Mouse (Mus musculus): ENCODE measurements at regions not wholly inside any gene's neighbourhood (a gene's known extent, or its start where the extent isn't known, plus 50 kb on each side); places are given as distances from the start of the nearest gene placed in this dataset.

DNA sequence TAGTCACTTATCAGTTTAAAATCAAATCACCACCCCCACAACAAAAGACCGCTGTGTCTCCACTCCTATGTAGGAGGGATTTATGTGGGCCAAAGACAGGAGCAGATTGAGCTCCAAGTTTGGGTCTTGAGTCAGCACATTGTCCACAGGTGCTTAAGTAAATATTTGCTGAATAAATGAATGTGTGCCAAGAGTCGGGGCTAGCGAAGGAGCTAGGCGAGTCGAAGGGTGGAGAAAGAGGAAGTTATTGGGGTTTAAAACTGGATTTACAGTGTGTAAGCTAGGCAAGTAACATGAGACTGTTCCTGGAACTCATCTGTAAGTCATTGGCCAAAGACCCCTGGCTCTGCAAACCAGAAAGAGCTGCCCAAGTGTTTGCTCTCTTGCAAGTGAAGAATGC is 122.9 kb downstream of the Enc1 start:
- TF ChIP-seq EP300 (IDR thresholded peaks at IDR 0.05; ENCODE audit: low read depth) (no peak), CTCF (IDR thresholded peaks at IDR 0.05; ENCODE audit: low read depth) (no peak)
- H3K4me3 ChIP-seq (ENCODE audit: insufficient read depth in 1 of 2, low read depth in 2 of 2, low read length in 2 of 2): no peak overlapping the region
- no peak for DNase-seq (ENCODE audit: low read depth in 3 of 3, low spot score in 3 of 3)
- no peak for ATAC-seq (ENCODE audit: insufficient read depth)
- H3K4me1 ChIP-seq (replicated peaks; ENCODE audit: control insufficient read depth in 2 of 2, insufficient read depth in 2 of 2, low read length in 1 of 2): no peaks in the 10 kb centered on the region
- 29% methylated on average over 5 of the region's 5 CpGs for WGBS (ENCODE audit: insufficient replicate concordance)
- H3K27ac ChIP-seq: no peak overlapping the region
- H3K9ac ChIP-seq (replicated peaks): no peak overlapping the region
- H3K36me3 ChIP-seq (replicated peaks; ENCODE audit: control insufficient read depth, insufficient read depth, low read depth): no peaks in the 10 kb centered on the region
- no peaks in the 10 kb centered on the region for H3K9me3 ChIP-seq (ENCODE audit: control insufficient read depth, low read length)
- no peaks in the 10 kb centered on the region; the same call in 1 of the 2 replicates for H3K27me3 ChIP-seq (ENCODE audit: control insufficient read depth, insufficient read depth, low read length)
- H3K4me2 ChIP-seq (ENCODE audit: low read depth): no peak overlapping the region

DNA sequence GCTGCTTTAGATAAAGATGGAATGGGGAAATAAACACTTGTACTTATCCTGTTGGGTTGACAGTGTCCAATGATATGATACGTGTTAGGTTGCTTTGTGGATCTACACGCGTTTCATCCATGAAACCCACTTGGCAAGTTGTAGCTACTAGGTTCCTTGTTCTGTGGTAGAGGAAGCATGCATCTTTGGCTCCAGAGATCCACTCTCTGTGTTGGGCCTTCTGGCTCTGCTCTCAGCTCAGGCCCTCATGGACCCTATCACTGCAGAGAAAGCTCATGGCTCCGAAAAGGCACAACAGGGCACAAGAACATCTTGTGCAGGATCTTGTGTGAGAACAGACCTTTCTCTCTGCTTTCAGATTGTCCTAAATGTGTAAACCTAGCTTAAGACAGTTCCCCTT is 122.3 kb downstream of the Enc1 start:
- H3K27me3 ChIP-seq (ENCODE audit: control insufficient read depth, insufficient read depth, low read length): no peaks in the 10 kb centered on the region; the same call in 1 of the 2 replicates
- DNase-seq (ENCODE audit: low read depth in 3 of 3, low spot score in 3 of 3) (no peak), ATAC-seq (ENCODE audit: insufficient read depth) (no peak)
- H3K9ac ChIP-seq (replicated peaks): no peak overlapping the region
- H3K4me1 ChIP-seq (replicated peaks; ENCODE audit: control insufficient read depth in 2 of 2, insufficient read depth in 2 of 2, low read length in 1 of 2): no peaks in the 10 kb centered on the region
- no peaks in the 10 kb centered on the region for H3K36me3 ChIP-seq (replicated peaks; ENCODE audit: control insufficient read depth, insufficient read depth, low read depth)
- H3K9me3 ChIP-seq (ENCODE audit: control insufficient read depth, low read length): no peaks in the 10 kb centered on the region
- no peak overlapping the region for H3K4me3 ChIP-seq (ENCODE audit: insufficient read depth in 1 of 2, low read depth in 2 of 2, low read length in 2 of 2)
- H3K4me2 ChIP-seq (ENCODE audit: low read depth): no peak overlapping the region
- no peak overlapping the region for H3K27ac ChIP-seq
- TF ChIP-seq EP300 (IDR thresholded peaks at IDR 0.05; ENCODE audit: low read depth) (no peak), CTCF (IDR thresholded peaks at IDR 0.05; ENCODE audit: low read depth) (no peak)
- 69% methylated on average over 4 of the region's 4 CpGs for WGBS (ENCODE audit: insufficient replicate concordance)

DNA sequence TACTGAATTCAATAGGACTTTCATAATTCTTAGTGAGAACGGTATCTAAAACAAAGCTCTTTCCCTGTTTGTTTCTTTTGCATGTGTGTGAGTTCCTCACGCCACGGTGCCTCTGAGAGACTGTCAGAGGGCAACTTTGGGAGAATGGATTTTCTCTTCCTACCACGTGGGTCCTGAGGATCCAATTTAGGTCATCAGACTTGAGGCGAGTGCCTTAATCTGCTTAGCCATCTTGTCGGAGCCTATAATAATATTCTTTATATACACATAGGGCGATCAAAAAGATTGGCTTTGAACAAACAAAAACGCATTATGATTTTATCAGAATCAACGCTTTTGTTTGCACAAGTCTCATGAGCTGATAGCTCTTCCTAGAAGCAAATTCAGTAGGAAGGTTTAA is 119.6 kb downstream of the Enc1 start:
- H3K36me3 ChIP-seq (replicated peaks; ENCODE audit: control insufficient read depth, insufficient read depth, low read depth): no peaks in the 10 kb centered on the region
- H3K4me2 ChIP-seq (ENCODE audit: low read depth): no peak overlapping the region
- no peak for ATAC-seq (ENCODE audit: insufficient read depth)
- H3K27ac ChIP-seq: no peak overlapping the region
- 64% methylated on average over 9 of the region's 9 CpGs for WGBS (ENCODE audit: insufficient replicate concordance)
- no peaks in the 10 kb centered on the region for H3K4me1 ChIP-seq (replicated peaks; ENCODE audit: control insufficient read depth in 2 of 2, insufficient read depth in 2 of 2, low read length in 1 of 2)
- H3K9me3 ChIP-seq (ENCODE audit: control insufficient read depth, low read length): no peaks in the 10 kb centered on the region
- DNase-seq (ENCODE audit: low read depth in 3 of 3, low spot score in 3 of 3): no peak
- no peaks in the 10 kb centered on the region; the same call in 1 of the 2 replicates for H3K27me3 ChIP-seq (ENCODE audit: control insufficient read depth, insufficient read depth, low read length)
- TF ChIP-seq EP300 (IDR thresholded peaks at IDR 0.05; ENCODE audit: low read depth) (no peak), CTCF (IDR thresholded peaks at IDR 0.05; ENCODE audit: low read depth) (no peak)
- H3K9ac ChIP-seq (replicated peaks): no peak overlapping the region
- no peak overlapping the region for H3K4me3 ChIP-seq (ENCODE audit: insufficient read depth in 1 of 2, low read depth in 2 of 2, low read length in 2 of 2)

DNA sequence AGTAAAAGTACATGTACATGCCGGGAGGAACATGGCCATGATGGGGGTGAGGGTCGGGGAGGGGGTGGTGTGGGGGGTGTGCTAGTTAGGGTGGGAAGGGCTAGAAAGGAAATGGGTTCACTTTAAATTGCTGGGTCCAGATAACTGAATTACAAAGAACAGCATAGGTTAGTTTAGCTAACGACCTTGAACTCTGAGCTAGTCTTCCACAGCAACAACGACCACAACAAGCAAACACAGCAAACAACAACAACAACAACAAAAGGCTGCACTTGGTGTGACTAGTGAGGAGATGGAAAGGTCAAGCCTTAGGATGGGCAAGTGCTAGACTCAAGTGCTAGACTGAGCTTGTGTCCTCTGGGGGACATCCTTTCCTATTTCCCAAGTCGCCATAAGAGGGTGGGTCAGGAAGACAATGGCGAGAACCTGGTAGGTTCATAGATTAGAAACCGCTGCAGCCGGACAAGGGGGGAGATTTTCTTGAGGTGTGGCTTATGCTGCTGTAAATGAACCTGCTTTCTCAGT is 117.9 kb downstream of the Enc1 start:
- Histone ChIP-seq H3K9me3 (ENCODE audit: control insufficient read depth, low read length) (no peaks in the 10 kb centered on the region), H3K4me2 (ENCODE audit: low read depth) (no peak overlapping the region), H3K4me3 (ENCODE audit: insufficient read depth in 1 of 2, low read depth in 2 of 2, low read length in 2 of 2) (no peak overlapping the region), H3K9ac (replicated peaks) (no peak overlapping the region), H3K27me3 (ENCODE audit: control insufficient read depth, insufficient read depth, low read length) (no peaks in the 10 kb centered on the region), H3K27ac (no peak overlapping the region), H3K4me1 (replicated peaks; ENCODE audit: control insufficient read depth in 2 of 2, insufficient read depth in 2 of 2, low read length in 1 of 2) (no peaks in the 10 kb centered on the region), H3K36me3 (replicated peaks; ENCODE audit: control insufficient read depth, insufficient read depth, low read depth) (no peaks in the 10 kb centered on the region)
- 63% methylated on average over 8 of the region's 8 CpGs for WGBS (ENCODE audit: insufficient replicate concordance)
- DNase-seq (ENCODE audit: low read depth in 3 of 3, low spot score in 3 of 3): no peak
- TF ChIP-seq EP300 (IDR thresholded peaks at IDR 0.05; ENCODE audit: low read depth) (no peak), CTCF (IDR thresholded peaks at IDR 0.05; ENCODE audit: low read depth) (no peak)
- ATAC-seq (ENCODE audit: insufficient read depth): no peak

DNA sequence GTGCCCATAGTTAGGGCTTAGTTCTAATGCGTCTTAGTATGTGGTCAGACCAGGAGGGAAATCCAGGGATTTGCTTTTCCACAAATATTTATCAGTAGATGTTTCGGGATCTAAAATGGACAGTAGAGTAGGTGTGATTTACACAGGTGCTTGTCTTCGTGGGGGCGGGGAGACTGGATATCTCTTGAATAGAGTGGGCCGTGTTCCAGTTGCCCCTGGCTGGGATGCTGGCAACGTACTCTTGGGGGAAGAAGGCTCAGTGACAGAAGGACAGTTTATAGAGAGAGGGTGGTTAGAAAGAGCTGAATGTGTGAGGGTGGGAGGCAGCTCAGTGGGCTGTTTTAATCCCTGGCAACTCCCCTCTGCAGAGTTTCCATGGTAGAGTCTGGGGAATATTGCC is 117.4 kb downstream of the Enc1 start:
- Histone ChIP-seq H3K9me3 (ENCODE audit: control insufficient read depth, low read length) (no peaks in the 10 kb centered on the region), H3K4me2 (ENCODE audit: low read depth) (no peak overlapping the region), H3K9ac (replicated peaks) (no peak overlapping the region), H3K27ac (no peak overlapping the region), H3K36me3 (replicated peaks; ENCODE audit: control insufficient read depth, insufficient read depth, low read depth) (no peaks in the 10 kb centered on the region), H3K4me3 (ENCODE audit: insufficient read depth in 1 of 2, low read depth in 2 of 2, low read length in 2 of 2) (no peak overlapping the region), H3K27me3 (ENCODE audit: control insufficient read depth, insufficient read depth, low read length) (no peaks in the 10 kb centered on the region), H3K4me1 (replicated peaks; ENCODE audit: control insufficient read depth in 2 of 2, insufficient read depth in 2 of 2, low read length in 1 of 2) (no peaks in the 10 kb centered on the region)
- WGBS (ENCODE audit: insufficient replicate concordance): 68% methylated on average over 6 of the region's 6 CpGs
- no peak for DNase-seq (ENCODE audit: low read depth in 3 of 3, low spot score in 3 of 3)
- TF ChIP-seq CTCF (IDR thresholded peaks at IDR 0.05; ENCODE audit: low read depth) (no peak), EP300 (IDR thresholded peaks at IDR 0.05; ENCODE audit: low read depth) (no peak)
- ATAC-seq (ENCODE audit: insufficient read depth): no peak

Measured in liver, embryonic 14.5 days (tissue).